Mouse (Mus musculus) kidney, postnatal 14 days (tissue): Measurements from ENCODE around the gene Styxl1.
A peak's percentile ranks its signal among the peaks of the same experiment; 100 is the strongest.

Experiments used
- DNase-seq: peaks from one replicate; pipeline ENCODE4 v3.0.0; 2022; ENCODE audit warnings: mixed read lengths

Styxl1 gene

DNA sequence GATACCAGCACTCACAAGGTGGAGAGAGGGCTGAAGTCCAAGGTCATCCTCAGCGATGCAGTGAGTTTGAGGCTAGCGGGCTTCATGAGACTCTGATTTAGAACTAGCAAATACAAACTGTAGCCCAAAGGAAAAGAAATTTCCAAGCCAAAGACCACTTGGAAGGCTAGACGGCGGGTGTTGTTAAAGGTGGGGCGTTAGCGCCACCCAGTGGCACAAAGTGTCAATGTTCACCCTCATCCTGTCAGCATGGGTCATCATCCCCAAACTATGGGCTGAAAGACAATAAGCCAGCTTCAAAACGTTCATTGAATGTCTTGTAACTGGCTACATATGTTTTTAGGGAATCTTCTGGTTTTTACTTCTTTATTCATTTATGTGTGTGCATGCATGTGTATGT is 14.7 kb downstream of the Styxl1 start:
- DNase-seq = peak; percentile 79

DNA sequence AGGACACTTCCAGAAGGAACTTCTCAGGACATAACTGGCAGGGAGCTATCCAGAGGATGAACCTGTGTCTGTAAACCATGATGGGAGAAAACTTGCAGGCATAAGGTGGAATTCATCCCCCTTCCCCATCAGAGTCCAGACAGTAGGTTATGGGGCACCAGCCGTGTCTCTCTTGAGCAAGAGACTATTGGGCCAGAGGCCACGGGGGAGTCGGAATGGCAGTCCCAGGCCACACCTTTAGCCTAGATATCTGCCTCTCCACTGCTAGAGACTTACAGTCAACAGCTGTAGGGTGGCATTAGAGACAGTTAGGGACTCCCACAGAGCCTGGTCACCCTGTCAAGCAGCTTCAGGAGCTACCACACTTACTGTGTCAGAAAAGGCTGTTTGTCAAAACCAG is 16.3 kb downstream of the Styxl1 start:
- DNase-seq = no peak

DNA sequence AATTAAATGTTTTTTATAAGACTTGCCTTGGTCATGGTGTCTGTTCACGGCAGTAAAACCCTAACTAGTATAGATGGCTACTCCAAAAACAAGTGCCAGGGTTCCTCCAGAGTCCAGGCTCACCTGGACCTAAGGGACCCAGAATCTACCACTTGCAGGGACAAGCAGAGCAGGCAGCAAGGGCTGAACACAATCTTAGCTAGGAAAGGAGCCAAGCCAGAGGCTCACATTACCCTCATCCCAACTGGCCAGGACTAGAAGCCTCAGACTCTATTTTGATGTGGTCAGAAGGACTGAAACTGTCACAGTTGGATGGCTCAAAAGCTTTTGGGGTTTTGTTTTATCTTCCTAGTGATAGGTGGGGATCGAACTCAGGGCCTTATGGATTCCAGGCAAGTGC is 26.6 kb downstream of the Styxl1 start:
- DNase-seq = no peak

DNA sequence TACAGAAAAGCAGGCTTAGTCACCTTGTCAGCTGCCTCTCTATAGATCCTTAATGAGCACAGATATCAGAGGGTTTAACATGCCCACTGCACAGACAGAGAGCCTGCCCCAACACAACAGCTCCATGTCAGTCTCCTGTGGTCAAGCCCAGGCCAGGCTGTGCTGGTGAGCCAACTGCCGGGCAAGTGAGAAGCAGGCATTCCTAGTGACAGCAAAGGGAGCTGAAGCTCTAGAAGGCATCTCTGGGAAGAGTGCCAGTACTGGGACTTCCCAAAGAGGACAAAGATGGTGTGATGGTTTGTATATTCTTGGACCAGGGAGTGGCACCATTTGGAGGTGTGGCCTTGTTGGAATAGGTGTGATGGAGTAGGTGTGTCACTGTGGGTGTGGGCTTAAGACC is 27.1 kb downstream of the Styxl1 start:
- DNase-seq = no peak

DNA sequence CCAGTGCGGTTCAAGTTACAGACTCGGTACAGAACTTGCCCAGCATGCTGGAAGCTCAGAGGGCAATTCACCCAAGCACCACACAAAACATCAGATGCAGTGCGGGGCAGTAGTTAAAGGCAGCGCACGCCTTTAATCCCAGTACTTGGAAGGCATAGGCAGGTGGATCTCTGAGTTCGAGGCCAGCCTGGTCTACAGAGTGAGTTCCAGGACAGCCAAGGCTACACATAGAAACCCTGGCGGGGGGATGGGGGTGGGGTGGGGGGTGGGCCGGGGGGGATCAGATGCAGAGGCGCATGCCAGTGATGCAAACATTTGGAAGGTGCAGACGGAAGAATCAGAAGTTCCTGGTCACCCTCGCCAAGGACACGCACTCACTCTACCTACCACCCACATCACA is 33.4 kb downstream of the Styxl1 start:
- no peak for DNase-seq

DNA sequence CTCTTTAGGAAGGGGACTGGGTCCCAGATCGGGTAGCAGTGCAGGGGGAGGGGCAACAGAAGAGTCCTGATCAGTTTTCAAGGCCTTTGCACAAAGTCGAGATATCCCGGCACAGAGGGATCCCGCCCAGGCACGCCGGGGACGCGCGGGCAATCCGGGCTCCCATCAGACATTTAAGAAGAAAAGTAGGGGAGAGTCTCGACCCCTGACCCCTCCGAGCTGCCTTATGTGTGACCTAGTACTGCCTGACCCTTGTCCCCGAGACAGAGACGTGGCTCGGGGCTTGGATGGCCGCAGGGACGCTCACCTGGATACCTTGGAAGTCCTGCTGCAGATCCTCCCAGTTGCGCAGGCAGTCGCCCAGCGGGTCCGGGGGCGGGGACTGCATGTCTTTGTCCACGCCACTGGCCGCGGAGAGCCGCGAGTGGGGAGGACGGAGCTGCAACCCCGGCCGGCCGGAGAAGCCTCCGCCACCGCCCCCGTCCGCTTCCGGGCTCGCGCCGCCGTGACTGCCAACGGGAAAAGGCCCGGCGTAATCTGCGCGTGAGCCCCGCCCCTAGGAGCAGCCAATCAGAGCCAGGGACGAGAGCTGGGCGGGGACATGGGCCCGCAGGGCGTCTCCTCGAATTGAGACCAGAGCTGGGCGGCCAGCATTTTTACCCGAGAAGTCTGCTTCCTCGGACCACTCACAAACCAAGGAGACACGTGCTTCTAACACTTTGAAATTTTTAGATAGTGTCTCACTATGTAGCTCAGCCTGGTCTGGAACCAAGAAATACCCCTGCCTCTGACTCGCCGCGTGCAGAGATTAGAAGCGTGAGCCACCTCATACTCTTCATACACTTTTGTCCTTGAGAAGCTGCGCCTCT is 34.2 kb downstream of the Styxl1 start, which contains the start of gene Tmem120a:
Gene Tmem120a (minus strand): TSS at position 708 of the 869 bp plus-strand sequence.
- DNase-seq = peak; percentile 98

DNA sequence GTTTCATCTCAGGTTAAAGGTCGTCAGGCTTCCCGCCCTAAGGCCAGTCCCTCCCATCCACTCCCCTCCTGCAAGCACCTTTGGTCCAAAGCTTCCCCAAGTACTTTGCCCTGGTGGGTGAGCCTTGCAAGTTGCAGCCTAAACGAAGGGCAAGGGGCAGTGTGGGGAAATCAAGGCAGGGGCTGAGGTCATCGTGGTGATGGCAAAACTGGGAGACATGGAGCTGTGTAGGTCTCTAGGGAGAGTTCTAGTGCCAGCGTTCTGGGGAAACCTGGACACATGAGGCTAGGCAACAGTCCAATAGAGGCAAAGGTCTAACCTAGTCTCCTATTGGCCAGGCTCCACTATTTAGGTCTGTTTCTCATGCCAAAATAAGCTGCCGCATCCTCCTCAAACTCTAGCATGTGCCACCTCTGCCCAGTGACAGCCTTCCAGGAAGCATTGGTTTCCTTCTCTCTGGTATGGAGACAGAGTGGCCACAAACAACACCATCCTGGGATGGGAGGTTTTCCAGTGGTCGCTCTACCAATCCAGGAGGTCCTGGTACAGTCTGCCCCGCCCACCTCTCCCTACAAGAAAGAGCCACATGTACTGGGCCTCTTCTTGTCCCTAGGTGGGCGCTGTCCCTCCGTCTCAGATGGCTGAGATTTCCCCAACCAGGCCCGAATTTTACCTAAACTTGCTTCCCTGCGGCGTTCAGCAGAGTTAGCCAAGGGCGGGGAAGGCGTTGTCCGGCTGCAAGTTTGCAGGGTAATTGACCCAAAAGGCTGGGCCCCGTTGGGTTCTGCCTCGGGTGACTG is 35.0 kb downstream of the Styxl1 start:
- peak; percentile 66 for DNase-seq

DNA sequence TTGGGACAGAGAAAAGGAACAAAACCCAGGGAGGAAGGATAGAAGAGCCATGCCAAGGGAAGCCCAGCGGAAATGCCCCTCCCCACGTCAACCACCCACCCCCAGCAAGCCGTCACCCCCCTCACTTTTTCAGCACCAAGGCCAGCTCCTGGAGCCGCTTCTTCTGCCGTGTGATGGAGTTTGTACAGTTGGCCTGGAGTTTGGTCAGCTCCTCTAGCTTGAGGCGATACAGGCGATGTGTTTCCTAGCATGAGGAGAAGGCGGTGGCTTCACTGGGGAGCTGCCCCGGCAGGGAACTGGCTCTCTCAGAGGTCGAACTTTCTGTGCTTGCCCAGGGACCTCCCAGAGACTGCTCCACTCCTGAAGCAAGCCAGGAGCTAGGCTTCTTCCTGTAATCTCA is 36.0 kb downstream of the Styxl1 start:
- DNase-seq = peak; percentile 60

DNA sequence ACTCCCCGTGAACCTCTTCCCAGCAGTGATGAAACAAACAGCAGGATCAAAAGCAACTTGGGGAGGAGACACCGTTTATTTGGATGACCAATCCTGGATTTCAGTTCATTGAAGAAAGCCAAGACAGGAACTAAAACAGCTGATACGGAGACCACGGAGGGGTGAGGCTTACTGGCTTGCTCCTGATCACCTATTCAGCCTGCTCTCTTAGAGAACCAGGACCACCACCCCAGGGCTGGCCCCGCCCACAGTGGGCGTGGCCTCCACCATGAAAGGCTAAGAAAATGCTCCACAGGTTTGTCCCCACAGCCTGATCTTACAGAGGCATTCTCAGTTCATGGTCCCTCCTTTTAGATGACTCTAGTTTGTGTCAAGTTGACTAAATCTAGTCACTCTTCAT is 39.9 kb downstream of the Styxl1 start:
- DNase-seq = no peak

DNA sequence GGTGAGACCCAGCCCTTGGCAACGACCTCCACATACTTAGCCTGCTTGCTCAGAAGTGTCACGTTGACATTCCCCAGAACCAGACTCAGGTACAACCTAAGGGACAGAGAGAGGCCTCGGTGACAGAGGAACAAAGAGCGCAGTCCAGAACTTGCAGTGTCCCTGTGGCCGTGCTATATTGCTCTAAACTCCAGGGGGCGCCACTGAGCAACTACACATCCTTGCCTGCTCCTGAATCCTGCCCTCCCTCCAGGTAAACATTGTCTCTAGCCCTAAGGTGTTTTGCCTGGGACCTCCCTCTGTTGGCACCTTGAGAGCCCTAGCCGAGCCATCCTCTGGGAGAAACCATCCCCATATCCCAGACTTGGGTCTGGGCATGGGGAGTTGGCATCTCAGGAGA is 41.0 kb downstream of the Styxl1 start:
- DNase-seq = no peak

DNA sequence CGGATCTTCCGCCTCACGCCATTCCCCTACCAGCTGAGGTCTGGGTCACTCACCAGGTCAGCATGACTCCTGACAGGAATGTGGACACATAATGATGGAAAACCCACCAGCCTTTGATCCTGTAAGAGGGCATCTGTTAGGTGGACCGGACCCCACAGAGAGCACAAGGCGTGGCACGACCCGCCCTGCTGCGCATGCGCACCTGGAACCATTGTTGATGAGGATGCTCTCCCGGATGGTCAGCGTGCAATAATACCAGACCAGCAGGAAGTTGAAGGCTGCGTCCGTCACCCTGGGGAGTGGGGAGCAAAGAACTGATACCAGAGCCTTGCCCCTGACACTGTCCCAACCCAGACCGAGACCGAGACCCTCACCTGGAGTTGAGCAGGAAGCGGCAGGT is 41.6 kb downstream of the Styxl1 start:
- no peak for DNase-seq

DNA sequence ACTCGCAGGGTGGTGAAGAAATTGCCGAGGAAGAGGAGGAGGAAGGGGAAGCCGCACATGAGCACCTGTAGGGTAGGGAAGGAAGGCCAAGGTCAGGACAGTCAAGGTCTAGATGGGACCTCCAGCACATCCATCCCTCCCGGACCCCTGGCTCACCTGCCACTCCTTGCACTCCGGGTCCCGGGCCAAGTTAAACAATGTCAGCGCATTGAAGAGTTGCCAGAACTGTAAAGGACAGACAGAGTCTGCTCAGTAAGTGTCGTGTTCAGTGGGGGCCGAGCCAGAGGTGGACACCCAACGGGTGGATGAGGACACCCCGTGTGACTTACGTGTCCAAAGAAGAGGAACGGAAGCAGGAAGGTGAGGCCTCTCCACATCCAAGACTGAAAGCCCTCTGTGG is 42.4 kb downstream of the Styxl1 start:
- DNase-seq = no peak

DNA sequence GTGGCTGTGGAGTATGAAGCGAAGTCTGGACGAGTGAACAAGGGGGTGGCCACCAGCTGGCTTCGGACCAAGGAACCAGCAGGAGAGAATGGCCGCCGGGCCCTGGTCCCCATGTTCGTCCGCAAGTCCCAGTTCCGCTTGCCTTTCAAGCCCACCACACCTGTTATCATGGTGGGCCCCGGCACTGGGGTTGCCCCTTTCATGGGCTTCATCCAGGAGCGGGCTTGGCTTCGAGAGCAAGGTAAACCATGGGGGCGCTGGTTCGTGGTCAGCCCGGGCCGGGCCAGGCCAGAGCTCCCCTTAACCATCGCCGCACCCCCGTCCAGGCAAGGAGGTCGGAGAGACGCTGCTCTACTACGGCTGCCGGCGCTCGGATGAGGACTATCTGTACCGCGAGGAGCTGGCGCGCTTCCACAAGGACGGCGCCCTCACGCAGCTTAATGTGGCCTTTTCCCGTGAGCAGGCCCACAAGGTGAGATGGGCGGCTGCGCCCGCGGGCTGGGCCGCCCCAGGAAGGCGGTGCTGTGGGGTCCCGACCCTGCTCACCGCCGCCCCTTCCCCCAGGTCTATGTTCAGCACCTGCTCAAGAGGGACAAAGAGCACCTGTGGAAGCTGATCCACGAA is 44.0 kb downstream of the Styxl1 start:
- no peak for DNase-seq

DNA sequence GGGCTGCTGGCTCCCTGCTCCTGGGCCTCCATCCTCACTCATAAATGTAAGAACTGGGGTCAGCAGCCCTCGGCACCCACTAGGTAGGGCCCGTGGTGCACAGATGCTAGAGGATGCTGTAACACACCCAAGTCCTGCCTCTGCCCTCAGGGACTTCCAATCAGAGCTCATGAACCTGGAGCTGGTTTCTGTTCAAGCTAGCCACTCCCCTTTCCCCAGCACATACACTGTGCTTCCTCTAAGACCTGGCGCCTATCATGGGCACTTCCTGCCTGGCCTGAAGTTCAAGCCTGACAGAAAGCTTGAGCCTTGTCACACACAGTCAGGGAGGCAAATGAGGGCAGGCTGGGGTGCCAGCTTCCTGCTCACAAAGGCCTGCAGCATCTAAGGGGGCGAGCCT is 45.1 kb downstream of the Styxl1 start:
- DNase-seq = no peak

DNA sequence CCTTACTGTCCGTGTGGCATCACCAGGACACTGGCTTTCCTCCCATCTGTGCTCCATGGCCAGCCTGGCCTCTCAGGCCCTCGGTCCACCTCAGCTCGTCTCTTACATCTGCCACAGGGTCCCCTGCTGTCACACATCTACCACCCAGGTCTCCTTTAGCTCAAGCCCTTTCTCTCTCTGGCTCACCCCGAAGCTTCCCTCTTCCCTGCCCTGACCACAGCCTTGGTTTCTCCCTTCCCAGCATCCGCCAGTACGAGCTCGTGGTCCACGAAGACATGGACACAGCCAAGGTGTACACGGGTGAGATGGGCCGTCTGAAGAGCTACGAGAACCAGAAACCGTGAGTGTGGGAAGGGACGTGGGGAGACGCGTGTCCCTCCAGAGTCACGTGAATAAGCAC is 46.9 kb downstream of the Styxl1 start:
- no peak for DNase-seq

DNA sequence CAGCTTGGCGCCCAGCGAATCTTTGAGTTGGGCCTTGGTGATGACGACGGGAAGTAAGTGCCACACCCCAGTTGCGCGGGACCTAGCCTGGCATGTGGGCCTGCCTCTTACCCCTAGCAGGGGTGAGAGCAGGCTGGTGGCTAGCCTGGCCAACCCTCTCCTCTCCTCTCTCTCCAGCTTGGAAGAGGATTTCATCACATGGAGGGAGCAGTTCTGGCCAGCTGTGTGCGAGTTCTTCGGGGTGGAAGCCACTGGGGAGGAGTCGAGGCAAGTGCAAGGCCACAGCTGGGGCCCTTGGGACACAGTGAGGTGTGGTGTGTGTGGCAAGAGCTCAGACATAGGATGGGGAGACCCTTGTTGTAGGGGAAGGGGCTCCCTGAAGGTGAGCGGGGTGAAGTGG is 47.3 kb downstream of the Styxl1 start:
- DNase-seq = no peak

DNA sequence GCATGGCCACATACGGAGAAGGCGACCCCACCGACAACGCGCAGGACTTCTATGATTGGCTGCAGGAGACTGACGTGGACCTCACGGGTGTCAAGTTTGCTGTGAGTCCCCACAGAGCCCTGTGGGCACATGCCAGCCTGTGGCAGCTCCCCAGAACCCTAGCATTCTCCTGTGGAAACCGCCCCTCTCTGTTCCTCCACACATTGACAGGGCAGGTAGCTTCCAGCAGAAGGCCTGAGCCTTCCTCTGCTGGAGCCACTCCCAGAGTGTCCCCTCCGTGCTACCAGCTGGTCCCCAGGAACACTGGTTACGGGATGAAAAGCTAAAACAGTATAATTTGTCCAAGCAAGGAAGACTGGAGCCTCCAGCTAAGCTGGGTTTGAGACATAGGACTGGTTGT is 47.9 kb downstream of the Styxl1 start:
- DNase-seq = no peak

DNA sequence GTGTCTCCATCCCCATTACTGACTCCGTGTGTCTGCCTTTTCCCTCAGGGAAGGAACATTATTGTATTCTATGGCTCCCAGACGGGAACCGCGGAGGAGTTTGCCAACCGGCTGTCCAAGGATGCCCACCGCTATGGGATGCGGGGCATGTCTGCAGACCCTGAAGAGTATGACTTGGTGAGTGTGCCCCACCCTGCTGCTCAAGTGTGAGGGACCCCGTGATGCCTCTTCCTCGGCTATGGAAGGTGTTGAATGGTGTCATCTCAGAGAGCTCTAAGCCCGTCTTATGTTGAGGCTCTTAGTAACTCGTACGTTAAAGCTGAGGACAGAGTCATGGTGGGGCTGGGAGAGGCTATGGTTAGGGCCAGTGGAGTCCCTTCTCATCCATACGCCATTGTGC is 48.8 kb downstream of the Styxl1 start:
- no peak for DNase-seq

DNA sequence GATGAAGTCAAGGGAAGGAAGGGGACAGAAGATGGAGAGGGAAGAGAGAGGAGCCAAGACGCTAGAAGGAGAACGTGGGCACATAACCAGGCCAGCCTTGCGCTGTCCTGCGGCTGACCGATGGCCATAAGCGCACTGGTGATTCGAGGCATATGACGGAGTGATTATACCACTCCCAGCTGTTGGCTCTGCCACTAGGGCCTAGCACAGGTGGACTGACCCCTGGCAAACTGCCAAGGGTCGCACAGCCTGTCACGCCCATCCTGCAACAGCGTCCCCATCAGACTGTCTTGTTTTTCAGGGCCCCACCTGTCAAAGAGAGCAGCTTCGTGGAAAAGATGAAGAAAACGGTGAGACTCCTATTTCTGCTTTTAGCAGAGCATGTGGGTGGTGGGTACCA is 49.8 kb downstream of the Styxl1 start:
- no peak for DNase-seq

DNA sequence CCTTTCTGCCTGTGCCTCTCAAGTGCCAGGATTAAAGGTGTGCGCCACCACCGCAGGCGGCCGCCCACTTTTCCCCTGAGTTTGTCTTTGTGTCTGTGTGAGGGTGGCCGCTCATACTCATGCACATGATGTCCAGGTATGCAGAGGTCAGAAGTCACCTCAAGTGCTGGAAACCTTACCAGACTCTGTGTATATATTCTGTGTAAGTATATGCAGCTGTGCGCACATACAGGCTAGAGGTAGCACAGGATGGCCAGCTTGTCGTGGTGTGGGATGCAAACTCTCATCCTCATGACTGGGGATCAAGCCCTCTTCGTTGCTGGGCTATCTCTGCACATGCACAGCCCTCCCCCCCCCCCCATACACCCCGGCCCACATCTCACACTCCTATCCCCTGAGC is 50.3 kb downstream of the Styxl1 start:
- DNase-seq = no peak

DNA sequence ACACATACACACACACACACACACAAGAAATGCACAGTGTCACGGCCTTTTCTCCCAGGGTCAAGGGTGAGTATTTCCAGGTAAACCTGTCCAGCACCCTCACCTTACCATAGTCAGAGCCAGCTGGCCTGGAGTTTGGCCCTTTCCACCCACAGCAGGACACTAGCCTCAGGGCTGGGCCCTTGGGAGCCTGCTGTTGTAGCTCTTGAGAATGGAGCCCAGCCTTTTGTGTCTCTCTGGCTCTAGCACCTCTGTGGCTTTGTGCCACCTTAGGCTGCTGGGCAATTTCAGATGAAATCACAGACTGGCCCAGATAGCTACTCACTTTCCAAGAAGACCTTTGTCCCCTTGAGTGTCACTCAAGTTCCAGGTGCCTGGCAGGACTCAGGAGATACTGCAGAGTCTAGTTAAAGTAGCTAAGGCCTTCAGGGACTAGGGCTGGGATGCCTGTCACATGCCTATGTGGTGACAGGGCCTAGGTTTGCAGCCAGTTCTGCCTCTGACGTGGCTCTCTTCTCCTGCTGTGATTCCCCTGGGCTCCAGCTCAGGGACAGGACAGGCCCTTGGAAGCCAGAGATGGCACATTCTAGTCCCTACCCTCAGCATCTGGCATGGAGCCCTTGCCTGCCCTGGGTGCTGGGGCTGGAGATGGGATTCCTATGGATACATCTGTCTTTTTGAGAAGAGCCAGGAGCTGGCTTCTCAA is 51.4 kb downstream of the Styxl1 start:
- DNase-seq = peak; percentile 29

DNA sequence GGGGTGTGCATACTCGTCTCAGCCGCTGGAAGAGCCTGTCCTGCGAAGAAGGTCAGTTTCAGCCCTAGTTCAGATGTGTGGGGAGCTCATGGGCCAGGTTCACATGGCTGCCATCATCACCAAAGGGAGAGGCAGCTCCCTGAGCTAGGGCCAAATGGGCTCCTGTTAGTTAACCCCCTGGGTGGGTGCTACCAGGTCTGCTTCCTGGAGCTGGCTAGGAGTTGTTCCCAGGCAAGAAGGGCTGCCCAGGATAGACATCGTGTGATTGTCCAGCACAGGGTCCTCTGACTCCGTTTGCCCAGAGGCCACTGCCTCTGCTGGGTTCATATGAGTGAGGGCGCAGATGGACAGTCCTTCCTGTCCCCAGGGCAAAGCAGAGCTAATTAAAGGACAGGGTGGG is 52.2 kb downstream of the Styxl1 start:
- DNase-seq = no peak

DNA sequence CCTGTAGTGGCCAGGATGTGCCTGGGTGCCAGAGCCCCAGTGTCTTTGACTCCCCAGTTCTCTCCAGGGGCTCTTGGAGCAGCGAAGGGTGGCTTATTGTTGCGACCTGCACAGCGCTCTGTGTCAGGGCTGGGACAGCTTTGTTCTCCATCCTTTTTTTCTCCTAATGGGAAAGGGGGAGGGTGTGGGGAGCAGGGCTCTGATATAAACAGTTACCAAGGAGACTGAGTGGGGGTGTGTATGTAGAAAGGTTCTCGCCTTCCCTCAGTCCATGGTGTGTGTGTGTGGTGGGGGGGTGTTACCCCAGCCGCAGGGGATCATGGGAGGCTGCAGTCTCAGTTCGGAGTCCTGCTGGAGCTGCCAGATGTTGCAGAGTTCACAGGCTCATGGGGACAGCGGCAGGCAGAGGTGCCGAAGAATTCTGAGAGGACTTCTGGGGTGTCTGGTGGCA is 52.8 kb downstream of the Styxl1 start:
- peak; percentile 42 for DNase-seq
